Mouse (Mus musculus) 416B (cell line): Measurements from ENCODE around the gene Srsf2.

Experiments used
- DNase-seq: peaks from one replicate; pipeline ENCODE4 v3.0.0; 2011; ENCODE audit warnings: low read depth

Srsf2 gene

GRCm38 (mm10) chr11:116808811-116809395 lies 44.0 kb downstream of the Srsf2 start:
- DNase-seq: no peak

DNA sequence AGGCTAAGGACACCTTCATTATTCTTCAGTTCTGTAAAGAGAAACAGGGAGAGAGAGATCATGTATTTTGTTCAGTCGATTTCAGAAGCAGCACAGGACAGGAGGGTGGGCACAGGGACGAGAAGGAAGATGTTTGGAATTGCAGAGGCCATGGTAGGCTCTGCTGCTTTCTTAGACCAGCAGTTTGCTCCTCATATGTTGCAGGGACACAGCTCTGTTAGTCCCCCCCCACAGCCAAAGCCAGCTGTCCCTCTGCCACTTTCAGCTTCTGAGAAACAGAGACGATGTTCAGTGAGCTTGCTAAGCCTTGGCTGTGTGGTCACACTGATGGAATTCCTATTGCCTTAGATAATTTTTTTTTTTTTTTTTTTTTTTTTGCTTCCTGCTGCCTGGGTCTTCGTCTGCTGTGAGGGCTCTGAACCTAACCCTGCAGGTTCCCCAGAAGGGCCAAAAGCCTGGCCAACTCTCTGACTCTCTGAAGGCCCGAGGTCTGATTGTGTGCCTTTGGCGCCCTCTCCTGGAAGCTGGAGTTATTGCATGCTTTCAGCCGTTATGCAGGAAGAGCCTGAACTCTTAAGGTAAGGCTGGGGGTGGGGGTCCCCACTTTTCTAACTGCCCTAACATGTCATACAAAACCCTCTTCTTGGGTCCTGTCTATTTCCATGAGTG lies 44.8 kb downstream of the Srsf2 start:
- peak; percentile 93 for DNase-seq

GRCm38 (mm10) chr11:116807526-116807925 lies 45.4 kb downstream of the Srsf2 start:
- peak; percentile 84 for DNase-seq

GRCm38 (mm10) chr11:116807116-116807515 lies 45.8 kb downstream of the Srsf2 start:
- peak; percentile 90 for DNase-seq

- DNase-seq: peak; percentile 10
These were observed 46.5 kb downstream of the Srsf2 start for GRCm38 (mm10) chr11:116806136-116807071.

- no peak for DNase-seq
These were observed 50.2 kb downstream of the Srsf2 start for GRCm38 (mm10) chr11:116802709-116803108.

DNA sequence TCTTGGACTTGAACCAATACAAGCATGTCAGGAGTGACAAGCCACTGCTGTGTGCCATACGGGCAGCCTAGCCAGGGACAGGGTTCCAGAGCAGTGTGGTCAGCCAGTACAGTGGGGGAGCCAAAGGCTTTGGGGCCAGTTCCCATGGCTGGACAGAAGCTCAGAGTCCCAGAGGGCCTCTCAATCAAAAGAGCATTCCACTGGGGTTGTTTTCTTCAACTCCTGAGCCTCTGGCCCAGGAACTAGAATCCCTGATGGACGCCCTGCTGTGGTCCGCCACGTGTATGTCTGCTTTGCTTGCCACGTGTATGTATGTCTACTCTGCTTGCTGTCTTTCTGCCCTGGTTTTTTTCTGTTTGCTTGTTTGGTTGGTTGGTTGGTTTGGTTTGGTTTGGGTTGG lies 51.8 kb downstream of the Srsf2 start:
- no peak for DNase-seq
